Mouse (Mus musculus) neutrophil, adult 5-6 weeks (primary cell): ENCODE results near the gene Sash3. TPM values are rescaled to one million over a fixed set of nuclear protein-coding genes. Genes with fewer than 3 reads are reported as not detected.

Experiments
- ATAC-seq: fragments of 151-379, 151-347 bp; 2 replicates; pipeline ENCODE4 v1.8.0; 2017; ENCODE audit warnings: mild to moderate bottlenecking, moderate TSS enrichment; ENCODE audit not compliant: insufficient number of reproducible peaks, poor library complexity, low FRiP score, severe bottlenecking; ENCODE audit errors: extremely low read depth
- total RNA-seq: library from RNA; stranded (forward); fragments of 200-1000 nt; gene quantifications from 2 replicates; pipeline ENCODE4 v1.2.3, GENCODE M21; 2017

Sash3 gene
- 217 and 224 TPM in 2 replicates for total RNA-seq

DNA sequence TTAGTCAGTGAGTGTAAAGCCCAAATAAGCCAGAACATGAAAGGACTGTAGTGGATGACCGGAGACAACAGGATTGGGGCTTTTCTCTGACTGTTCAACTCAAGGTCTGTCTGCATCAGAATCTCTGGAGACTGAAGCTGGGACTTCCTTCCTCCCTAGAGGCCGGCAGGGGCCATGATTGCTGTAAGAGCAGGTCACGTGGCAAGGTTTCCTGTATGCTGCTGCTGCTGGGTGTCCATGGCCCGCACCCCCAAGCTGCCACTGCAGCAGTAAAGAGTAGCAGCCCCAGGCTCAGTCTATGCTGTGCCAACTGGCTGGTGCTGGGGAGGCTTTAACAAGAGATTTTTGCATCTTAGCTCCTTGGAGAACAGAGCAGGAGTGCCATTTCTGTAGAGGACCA, at the start of gene Sash3:
TSS of gene Sash3 (plus strand) at position 175 of the 400 bp plus-strand sequence.
- peak; percentile 70 for ATAC-seq

DNA sequence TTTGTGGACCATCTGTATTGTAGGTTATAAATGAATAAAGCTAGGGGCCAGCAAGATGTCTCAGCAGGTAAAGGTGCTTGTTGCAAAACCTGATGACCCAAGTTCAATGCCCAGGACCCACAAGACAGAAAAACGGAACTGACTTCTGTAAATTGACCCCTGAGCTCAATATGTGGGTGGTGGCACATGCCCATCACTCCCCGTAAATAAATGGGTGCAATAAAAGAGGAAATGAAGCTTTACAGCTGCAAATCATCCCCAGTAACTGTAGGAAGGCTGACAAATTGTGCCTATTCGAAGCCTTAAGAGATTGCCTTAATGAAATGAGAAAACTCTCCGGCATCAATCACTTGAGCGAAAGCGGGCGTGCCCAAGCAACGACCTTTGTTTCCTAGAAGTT, 49.7 kb upstream of the Sash3 start:
- no peak for ATAC-seq

DNA sequence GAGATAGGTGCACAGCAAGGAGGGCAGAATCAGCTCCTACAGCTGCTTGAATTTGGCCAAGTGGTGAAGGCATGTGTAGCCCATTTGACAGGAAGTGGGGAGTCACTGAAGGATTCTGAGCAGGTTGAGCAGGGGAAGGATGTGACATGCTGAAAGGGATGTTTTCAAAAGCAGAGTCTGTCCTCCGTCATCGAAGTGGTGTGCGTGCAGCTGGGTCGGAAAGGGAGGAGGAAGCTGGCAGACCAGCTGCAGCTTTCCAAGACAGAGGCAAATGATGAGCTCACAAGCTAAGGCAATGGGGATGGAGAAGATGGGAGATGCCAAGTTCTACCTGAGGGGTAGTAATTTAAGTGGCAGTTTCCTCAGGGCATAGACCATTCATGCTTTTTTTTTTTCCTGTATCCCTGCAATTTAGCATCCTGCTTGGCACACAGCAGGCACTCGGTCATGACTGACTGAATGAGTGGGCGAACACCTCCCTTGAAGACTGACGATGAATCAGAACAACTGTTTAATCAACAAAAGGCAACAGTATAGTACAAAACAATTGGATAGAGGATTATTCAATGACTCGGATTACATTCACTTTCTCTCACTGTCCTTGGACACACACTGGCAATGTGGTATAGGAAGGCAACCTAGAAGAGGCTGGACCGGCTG, 47.6 kb upstream of the Sash3 start:
- peak; percentile 53; the same call in 1 of the 2 replicates for ATAC-seq

DNA sequence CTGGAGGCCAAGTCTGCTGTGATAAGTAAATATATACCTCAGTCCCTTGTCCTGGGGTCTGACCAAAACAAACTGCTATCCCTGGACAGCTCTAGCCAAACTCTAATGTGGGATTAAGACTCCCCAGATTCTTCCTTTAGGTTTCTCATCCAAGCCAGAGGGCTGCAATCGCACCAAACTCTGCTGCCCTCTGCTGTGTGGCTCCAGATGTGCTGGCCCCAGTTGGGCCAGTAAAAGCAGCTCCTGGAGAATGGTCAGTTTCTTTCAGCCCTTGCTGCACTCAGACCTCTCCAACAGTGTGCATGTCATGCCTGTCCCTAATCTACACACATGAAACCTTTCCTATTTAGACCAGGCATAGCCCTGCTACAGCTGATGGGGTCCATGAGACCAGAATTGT, 46.4 kb upstream of the Sash3 start:
- no peak for ATAC-seq

DNA sequence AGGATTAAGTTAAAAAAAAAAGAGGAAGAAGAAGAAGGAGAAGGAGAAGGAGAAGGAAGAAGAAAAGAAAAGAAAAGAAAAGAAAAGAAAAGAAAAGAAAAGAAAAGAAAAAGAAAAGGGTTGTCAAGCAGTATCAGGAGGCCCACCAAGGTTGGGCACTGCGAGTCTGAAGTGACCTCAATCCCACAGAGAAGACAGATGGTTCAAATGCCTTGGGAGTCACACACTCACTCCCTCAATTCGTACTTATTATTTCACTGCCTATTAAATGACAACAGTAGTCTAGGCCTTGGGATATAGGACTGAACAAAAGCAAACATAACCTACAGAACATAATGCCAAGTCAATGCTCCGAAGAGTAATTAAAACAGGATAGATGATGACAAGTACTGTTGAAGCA, 43.0 kb upstream of the Sash3 start:
- ATAC-seq = no peak

DNA sequence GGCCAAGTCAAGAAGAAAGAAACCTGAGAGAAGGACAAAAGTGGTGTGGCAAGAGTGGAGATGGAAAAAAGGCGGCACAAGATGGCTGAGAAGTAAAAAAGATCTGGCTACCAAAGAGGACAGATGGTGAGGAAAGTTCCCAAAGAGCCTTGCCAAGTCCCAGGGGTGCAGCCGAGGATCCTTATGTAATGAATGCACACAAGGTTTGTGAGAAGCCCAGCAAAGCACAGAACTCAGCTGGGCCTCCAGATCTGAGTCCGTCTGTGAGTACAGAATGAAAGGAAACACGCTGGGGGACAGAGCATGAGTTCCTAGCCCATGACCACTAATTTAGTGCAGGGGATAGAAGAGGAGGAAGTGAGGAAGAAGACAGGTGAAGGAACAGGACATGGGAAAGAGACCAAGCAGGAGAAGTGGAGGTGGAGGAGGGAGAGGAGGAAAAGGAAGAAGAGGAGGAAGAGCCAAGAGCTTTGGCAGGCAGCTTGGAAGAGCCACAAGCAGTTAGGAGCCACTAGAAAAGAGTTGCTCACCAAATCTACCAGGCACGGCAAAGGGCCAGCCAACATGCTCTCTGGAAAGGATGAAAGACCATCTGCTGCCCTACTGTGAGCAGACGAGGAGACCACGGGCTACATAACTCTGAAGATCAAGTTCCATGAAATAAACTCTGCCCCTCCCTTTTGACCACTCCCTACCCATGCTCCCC, 41.3 kb upstream of the Sash3 start:
- ATAC-seq = no peak

DNA sequence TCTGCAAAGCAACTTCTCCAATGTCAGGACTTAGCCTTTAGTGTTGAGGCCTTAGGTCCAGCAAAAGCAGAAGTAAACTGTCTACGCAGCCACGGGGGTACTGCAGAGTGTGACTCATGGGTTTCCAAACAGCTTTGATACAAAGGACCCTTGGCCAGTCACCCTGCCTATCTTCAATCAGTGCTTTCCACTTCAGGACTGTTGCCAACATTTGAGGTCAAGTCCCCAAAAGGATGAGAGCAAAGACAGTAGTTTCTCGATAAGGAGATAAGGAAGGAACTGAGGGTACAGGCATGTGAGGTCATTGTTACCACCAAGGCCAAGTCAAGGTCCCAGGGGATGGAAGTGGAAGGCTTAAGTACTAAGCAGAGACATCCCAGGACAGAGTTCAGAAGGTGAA, 40.0 kb upstream of the Sash3 start:
- peak; percentile 39; the same call in 1 of the 2 replicates for ATAC-seq

DNA sequence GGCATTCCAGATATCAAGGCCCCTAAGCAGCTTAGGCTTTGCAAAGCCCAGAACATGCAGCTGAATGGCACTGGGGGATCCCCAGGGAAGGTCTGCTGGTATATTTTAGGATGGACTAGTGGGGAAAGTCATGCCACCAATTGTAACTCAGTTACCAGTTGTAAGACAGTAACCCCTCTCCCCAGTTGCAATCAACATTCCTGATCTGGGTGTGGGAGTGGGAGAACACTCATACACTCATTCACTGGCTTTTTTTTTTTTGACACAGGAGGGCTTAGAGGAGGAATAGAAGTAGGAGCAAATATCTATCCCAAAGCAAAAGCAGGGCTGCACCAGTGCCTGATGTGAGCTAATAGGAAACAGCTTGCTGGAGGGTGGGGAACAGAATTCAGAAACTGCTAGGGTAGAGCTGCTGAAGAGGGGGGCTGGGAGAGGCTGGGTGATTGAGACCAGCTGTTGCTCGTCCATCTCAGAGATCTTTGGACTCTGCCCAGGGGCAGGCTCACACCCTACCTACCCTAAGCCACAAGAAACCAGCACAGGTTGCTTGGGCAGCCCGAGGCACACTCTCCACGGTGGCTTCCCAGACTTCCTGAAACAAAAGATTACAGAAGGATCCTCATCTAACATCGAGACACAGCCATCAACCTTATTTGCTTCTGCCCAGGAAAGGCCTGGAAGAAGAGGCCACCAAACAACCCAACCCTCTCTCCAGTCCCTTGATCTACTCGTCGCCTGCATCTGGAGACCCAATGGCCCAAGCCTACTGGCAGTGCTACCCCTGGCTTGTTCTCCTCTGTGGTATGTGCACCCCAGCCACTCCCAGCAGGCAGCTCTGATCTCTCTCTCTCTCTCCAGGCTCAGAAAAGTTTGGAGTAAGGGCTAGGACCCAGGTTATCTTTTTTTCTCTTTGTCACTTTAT, 37.6 kb upstream of the Sash3 start, which contains the start of gene Xpnpep2:
TSS of gene Xpnpep2 (plus strand) at position 332 of the 922 bp plus-strand sequence.
- ATAC-seq = no peak

DNA sequence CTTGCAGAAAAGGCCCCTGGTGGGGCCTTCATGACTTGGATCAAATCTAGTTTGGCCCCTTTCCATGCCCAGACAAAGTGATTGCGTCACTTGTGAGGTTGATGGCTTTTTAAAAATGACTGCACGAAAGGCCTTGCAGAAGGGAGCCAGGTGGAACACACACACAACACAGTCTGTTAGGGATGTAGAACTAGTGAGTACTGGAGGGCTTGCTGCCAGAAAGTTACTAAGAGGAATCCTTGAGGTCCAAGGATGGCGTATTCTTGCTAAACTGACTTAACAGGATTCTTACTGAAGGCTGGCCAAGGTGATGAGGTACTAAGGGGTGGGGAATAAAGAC, 37.0 kb upstream of the Sash3 start:
- no peak for ATAC-seq

DNA sequence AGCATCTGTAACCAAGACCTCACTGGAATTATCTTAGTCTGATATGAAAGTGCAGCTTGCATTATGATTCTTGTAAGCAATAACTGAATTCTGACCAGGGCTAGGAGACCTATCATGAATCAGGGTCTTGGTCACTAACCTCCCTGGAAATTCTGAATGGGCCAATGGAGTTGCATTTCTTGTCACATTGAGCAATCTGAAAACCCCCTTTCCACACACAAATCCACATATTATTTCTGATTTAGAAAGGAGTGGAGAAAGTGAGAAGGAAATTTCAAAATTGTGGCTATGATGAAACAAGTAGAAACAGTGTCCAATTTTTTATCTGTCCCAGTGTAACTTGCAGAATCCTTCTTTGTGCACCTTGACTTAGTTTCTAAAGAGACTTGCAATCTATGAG, 26.9 kb upstream of the Sash3 start:
- no peak for ATAC-seq

DNA sequence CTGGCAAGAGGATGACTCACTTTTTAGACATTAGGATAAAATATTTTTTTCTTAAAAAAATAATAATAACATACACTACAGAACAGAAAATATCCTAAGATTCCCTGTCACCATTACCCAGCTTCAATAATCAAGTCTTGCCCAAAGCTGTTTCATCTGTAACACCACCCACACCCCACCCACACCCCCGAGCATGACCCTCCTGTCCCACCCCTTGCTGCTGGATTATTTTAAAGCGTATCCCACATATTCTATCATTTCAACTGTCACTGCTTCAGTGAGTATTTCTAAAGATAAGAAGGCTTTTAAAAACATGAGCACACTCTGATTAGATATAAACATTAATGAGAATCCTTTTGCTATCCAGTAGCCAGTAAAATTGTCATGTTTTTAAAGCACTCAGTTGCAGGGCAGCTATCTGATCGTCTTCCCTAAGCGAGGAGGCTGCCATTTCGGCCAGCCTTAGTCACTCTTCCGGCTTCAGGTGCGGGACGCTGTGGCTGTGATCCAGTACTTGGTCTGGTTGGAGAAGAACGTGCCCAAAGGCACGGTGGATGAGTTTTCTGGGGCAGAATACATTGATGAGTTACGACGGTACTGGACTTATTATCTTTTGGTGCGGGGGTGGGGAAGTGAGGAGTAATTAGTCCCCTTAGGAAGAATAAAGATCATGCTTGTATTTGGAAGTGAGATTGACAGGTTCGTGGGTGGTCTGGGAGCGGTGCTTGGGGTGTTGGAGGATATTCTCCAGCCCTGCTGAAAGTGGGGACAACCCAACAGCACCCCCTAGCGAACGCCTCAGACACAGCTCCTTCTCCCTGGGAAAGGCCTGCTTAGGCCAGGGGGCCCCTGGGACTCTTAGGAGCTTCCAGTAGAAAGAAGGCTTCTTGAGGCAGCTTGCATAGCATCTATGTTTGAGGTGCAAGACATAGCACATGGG, 21.8 kb upstream of the Sash3 start:
- ATAC-seq = peak; percentile 61; the same call in 1 of the 2 replicates

DNA sequence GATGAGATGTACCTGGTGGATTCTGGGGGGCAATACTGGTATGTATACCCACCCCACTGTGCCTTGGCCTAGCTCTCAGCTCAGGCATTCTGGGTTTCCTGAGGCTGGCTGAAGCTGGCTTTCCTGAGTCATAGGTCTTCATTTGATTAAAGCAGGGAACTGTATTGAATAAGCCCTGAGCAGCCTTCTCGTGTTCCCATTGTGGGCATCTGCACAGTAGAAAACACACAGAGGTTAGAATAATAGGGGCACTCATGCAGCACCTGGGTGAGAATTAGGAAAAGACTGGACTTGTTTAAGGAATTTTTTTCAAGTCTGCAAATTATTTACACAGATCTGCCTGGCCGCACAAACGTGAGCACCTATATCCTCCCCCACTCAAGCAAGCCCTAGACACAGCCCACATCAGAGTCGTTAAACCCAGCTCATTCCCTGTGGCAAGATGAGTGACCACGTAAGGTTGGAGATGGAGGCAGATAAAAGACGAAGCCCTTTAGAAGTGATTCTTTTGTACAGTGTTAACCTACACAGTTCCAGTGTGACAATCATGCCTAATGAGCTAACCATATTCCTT, 19.2 kb upstream of the Sash3 start:
- no peak for ATAC-seq

DNA sequence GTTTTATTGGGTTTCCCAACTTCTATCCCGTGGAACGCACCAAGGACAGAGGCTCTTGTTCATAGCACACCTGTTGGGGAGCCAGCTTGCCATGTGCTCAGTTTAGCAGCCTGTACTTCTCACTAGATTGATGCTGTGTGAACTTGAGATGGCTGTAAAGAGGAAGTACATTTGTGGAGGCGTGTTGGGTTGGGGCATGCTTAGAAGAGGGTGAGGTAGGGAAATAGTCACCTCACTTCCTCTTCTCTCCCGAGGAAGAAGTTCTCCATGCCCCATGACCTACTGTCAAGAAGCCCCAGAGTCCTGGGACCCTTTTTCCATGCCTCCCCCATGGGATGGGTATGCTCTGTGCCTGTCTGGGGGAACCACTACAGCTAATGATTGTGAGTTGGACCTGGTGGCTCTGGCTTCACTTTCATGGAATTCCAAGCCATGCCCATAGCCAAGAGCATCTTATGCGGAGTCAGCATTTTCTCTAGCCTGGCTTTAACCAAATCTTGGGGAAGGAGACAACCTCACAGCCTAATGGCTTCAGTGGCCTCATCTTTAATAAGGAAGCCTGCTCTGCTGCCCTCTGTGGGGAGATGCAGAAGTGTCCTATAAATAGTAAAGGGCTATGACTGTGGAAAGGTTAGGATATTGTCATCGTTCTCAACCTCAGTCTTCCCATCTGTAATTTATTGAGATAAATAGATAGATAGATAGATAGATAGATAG, 18.6 kb upstream of the Sash3 start:
- ATAC-seq = peak; percentile 89

DNA sequence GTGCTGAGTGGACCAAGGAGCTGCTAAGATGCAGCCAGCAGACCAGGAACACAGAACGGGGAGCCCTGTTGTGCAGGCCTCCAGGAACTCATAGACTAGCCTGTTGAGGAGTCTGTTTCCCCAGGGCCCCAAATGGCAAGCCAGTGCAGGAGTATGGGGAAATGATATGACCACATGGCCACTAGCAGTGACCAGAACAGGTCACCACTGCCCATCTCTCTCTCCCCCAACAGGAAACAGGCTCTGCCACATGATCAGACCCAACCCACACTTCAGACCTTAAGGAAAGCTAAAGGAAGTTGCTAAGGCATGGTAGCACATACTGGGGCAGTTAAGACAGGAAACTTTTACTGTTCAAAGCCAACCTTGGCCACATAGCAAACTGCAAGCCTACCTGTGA, 17.1 kb upstream of the Sash3 start:
- ATAC-seq = no peak

DNA sequence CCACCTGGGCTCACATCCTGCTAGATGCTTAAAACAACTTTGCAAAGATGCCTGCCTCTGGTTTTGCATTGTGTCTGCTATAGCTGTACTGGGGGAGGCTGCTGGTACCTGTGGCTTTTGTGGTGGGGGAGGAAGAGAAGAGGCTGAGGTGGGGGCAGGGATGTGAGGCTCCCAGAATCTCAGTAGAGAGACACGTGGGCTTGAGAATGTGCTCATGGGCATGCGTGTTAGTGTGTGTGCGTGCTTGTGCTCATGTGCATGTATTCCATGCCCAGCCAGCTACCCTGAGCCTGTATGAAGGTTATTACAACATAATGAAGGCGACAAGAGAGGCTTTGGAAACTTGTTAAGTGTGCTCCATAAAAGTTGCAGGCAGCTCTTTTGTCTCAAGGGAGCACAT, 9.3 kb upstream of the Sash3 start:
- no peak for ATAC-seq

DNA sequence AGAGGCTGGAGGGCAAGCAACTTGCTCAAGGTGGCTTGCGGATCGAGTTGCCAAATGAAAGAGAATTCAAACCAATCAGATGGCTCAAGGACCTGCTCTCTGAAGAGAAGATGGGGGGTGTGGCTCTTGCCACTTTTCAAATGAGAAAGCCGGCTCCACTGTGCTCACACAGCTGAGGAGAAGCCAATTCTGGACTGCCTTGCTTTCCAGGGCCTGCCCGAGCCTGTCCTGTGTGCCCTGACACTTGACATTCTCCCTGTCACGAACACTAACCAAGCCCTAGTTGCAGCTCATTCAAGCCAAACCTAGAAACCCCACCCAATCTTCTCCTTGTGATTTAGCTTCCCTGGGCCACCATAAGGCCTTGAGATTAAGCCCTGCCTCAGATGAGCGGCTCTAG, 8.2 kb upstream of the Sash3 start:
- no peak for ATAC-seq

DNA sequence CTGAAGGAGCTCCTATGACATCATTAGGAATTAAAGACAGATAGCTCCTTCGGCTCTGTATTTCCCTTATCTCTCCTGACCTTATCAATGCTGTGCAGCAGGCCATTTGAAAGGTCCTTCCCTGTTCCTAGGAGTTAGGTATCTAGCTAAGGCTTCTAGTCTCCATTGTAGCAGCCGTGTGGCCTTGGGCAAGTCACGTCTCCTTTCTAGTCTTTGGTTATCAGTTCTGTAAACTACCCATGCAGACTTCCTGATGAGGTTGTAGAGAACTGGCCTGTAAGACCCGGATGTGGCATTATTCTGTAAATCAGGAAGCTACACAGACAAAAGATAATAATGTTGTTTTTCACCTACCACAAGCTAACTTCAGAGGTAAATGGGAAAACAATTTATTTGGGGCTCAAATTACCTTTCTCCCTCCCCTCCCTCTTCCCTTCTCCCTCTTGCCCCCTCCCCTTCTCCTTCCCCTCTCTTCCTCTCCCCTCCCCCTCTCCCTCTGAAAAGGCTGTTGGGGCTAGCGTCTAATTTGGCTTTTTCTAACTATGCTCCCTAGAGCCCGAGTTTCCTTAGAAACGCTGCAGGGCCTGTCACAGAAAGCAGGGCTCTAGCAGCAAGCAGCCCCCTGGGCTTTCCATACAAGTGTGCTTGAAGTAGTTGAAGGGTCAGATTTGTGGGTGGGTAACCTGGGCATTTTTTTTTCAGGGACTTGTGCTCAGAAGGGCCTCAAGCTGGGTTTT, 7.5 kb upstream of the Sash3 start:
- ATAC-seq = peak; percentile 50
